Mouse (Mus musculus) neutrophil, adult 59 days (primary cell): Measurements from ENCODE around the gene Gstt3. TPM values are rescaled to one million over a fixed set of nuclear protein-coding genes. Genes with fewer than 3 reads are reported as not detected.

Source experiments
- total RNA-seq, 2 experiments: library from RNA; stranded (reverse); gene quantifications; 1 replicate in 1 of 2; 2 replicates in 1 of 2; pipeline ENCODE4 v1.2.4; 2023

Gene Gstt3
- total RNA-seq: 1 to 10 TPM; 3.4 to 3.5 TPM

GRCm38 (mm10) chr10:75780769-75781578 is at the start of gene Gstt3, which contains the start of gene Gm20441:
TSS of gene Gstt3 (minus strand) at chr10:75781414.
TSS of gene Gm20441 (minus strand) at chr10:75780954.

GRCm38 (mm10) chr10:75822443-75822842 is 41.2 kb upstream of the Gstt3 start, which contains the start of gene Gstt4:
TSS of gene Gstt4 (minus strand) at chr10:75822543.

GRCm38 (mm10) chr10:75798176-75798696 is 17.0 kb upstream of the Gstt3 start, which contains the start of gene Gstt1:
TSS of gene Gstt1 (minus strand) at chr10:75798584.

GRCm38 (mm10) chr10:75772795-75773664 is 8.2 kb downstream of the Gstt3 start, which contains the start of gene Ddt:
TSS of gene Ddt (minus strand) at chr10:75773414.

GRCm38 (mm10) chr10:75763682-75764518 is 17.3 kb downstream of the Gstt3 start, which contains the start of gene Cabin1:
TSS of gene Cabin1 (minus strand) at chr10:75764341.

Other genes starting within 250 kb of the Gstt3 start
- 1 to 10 TPM; 4.2 to 5.8 TPM for gene Lrrc75b, start 221.1 kb downstream of the Gstt3 start, total RNA-seq
- 1 to 10 TPM; 9.2 to 9.8 TPM for gene Ggt1, start 219.8 kb downstream of the Gstt3 start, total RNA-seq
- 10 to 100 TPM; 23.6 to 28.5 TPM for gene Ggt5, start 192.1 kb downstream of the Gstt3 start, total RNA-seq
- under 1 TPM; 0.88 to 0.89 TPM for gene Susd2, start 137.4 kb downstream of the Gstt3 start, total RNA-seq
- gene Cabin1, start 17.1 kb downstream of the Gstt3 start, total RNA-seq: 10 to 100 TPM; 64.4 to 64.5 TPM
- 10 to 100 TPM in 1 of 2 experiments, 1 to 10 TPM in 1; 9.8 to 11.7 TPM for gene Ddt, start 8.0 kb downstream of the Gstt3 start, total RNA-seq
- not detected for gene Gm20441, start 460 bp downstream of the Gstt3 start, total RNA-seq
- 1 to 10 TPM in 1 of 2 experiments, not detected in 1; 2.6 TPM for gene Gstt1, start 17.2 kb upstream of the Gstt3 start, total RNA-seq
- gene Gstt4, start 41.1 kb upstream of the Gstt3 start, total RNA-seq: not detected
- gene Gstt2, start 56.0 kb upstream of the Gstt3 start, total RNA-seq: 1 to 10 TPM; 5.0 to 6.8 TPM
- gene Mif, start 78.8 kb upstream of the Gstt3 start, total RNA-seq: 10 to 100 TPM; 66.0 to 70.6 TPM
- 1 to 10 TPM in 1 of 2 experiments, under 1 TPM in 1; 0.60 to 3.3 TPM for gene Derl3, start 112.0 kb upstream of the Gstt3 start, total RNA-seq
- 10 to 100 TPM; 32.6 to 36.4 TPM for gene Smarcb1, start 140.2 kb upstream of the Gstt3 start, total RNA-seq
- 10 to 100 TPM in 1 of 2 experiments, 1 to 10 TPM in 1; 6.7 to 10.1 TPM for gene Chchd10, start 151.7 kb upstream of the Gstt3 start, total RNA-seq
- under 1 TPM in 1 of 2 experiments, not detected in 1; 0.60 TPM for gene Mmp11, start 155.1 kb upstream of the Gstt3 start, total RNA-seq
- under 1 TPM in 1 of 2 experiments, not detected in 1; 0.53 TPM for gene Gm867, start 159.3 kb upstream of the Gstt3 start, total RNA-seq
- 10 to 100 TPM in 1 of 2 experiments, 1 to 10 TPM in 1; 5.8 to 12.6 TPM for gene Vpreb3, start 161.6 kb upstream of the Gstt3 start, total RNA-seq
- gene Gm5134, start 173.1 kb upstream of the Gstt3 start, total RNA-seq: under 1 TPM in 1 of 2 experiments, not detected in 1; 0.18 TPM